Mouse (Mus musculus) limb, embryonic 14.5 days (tissue): Measurements from ENCODE around the gene Elfn1. TPM values are rescaled to one million over a fixed set of nuclear protein-coding genes. Genes with fewer than 3 reads are reported as not detected.

ENCODE experiments used
- ATAC-seq: fragments of 200-750 bp; cut with Nextera tagmentation; 2 replicates; pipeline ENCODE4 v1.8.0; 2017; ENCODE audit warnings: low read depth, moderate number of reproducible peaks, moderate TSS enrichment; ENCODE audit not compliant: low FRiP score
- DNase-seq: peaks from one replicate; pipeline ENCODE4 v3.0.0-alpha.2; 2015; ENCODE audit warnings: low spot score
- H3K27ac ChIP-seq: fragments of 300-500 bp; sonication (generic); replicated peaks from 2 replicates; pipeline ENCODE4 v1.5.1; 2014; ENCODE audit warnings: low read depth, mild to moderate bottlenecking, low read length, moderate library complexity, mixed read lengths
- H3K27me3 ChIP-seq: fragments of 300-500 bp; sonication (generic); 2 replicates; pipeline ENCODE4 v1.6.1; 2014; ENCODE audit warnings: low read length, mixed read lengths; ENCODE audit not compliant: control insufficient read depth, insufficient read depth
- H3K36me3 ChIP-seq: fragments of 300-500 bp; sonication (generic); 2 replicates; pipeline ENCODE4 v1.6.1; 2014; ENCODE audit warnings: mild to moderate bottlenecking, low read length, moderate library complexity, mixed read lengths; ENCODE audit not compliant: control insufficient read depth, insufficient read depth
- H3K4me1 ChIP-seq: fragments of 300-500 bp; sonication (generic); 2 replicates; pipeline ENCODE4 v1.6.1; 2014; ENCODE audit warnings: antibody characterized with exemption, low read length, mixed read lengths; ENCODE audit not compliant: control insufficient read depth, insufficient read depth
- H3K4me2 ChIP-seq: fragments of 300-500 bp; sonication (generic); replicated peaks from 2 replicates; pipeline ENCODE4 v1.6.1; 2014; ENCODE audit warnings: low read depth, mild to moderate bottlenecking, low read length, moderate library complexity; ENCODE audit not compliant: severe bottlenecking
- H3K4me3 ChIP-seq: fragments of 300-500 bp; sonication (generic); replicated peaks from 2 replicates; pipeline ENCODE4 v1.5.1; 2014; ENCODE audit warnings: low read length
- H3K9ac ChIP-seq: fragments of 300-500 bp; sonication (generic); 2 replicates; pipeline ENCODE4 v1.6.1; 2014; ENCODE audit warnings: mild to moderate bottlenecking, low read depth, low read length, moderate library complexity; ENCODE audit not compliant: severe bottlenecking
- H3K9me3 ChIP-seq: fragments of 300-500 bp; sonication (generic); 2 replicates; pipeline ENCODE4 v1.6.1; 2016; ENCODE audit warnings: low read length; ENCODE audit not compliant: control insufficient read depth
- POLR2A ChIP-seq: fragments of 200-500 bp; IDR thresholded peaks from 2 replicates; pipeline ENCODE4 v1.8.0; 2012; ENCODE audit warnings: inconsistent platforms, mild to moderate bottlenecking, moderate library complexity, borderline replicate concordance; ENCODE audit not compliant: insufficient read depth, insufficient read length; ENCODE audit errors: extremely low read depth
- WGBS: fragments of 180-500 bp; shearing (Covaris S2); extraction: QIAGEN DNeasy Blood & Tissue Kit; methylation state at CpG from one replicate; pipeline ENCODE4 v1.1.7; 2014; 5-methylcytosine and 5-hydroxymethylcytosine counted together
- polyA plus RNA-seq, 2 experiments: library from polyadenylated mRNA; depleted of rRNA in 1 of 2; stranded (reverse) in 1 of 2; unstranded in 1 of 2; fragments of >200 nt; fragmentation: Nextera tagmentation in 1 of 2; extraction: Ambion mirVana in 1 of 2; gene quantifications; 2 replicates each; pipeline versions ENCODE4 v1.2.1 to v1.2.3; 2012 to 2014

Elfn1 gene
- polyA plus RNA-seq, 2 experiments = 0.92 to 3.7 TPM

- 63% methylated on average over 12 of the region's 12 CpGs for WGBS
- no peaks in the 10 kb centered on the region for H3K9me3 ChIP-seq
- 0 out of 2 replicates have a peak, but pooled peaks cover 4% of the 10 kb centered on the region for H3K27me3 ChIP-seq
- peak; percentile 6 for DNase-seq
- no peak for TF ChIP-seq POLR2A
- H3K4me3 ChIP-seq = no peak overlapping the region
- H3K4me1 ChIP-seq = no peaks in the 10 kb centered on the region
- no peaks in the 10 kb centered on the region for H3K36me3 ChIP-seq
- no peak overlapping the region for H3K9ac ChIP-seq
- no peak for ATAC-seq
- H3K27ac ChIP-seq = no peak overlapping the region
- H3K4me2 ChIP-seq = no peak overlapping the region
These were observed 62.5 kb downstream of the Elfn1 start for GRCm38 (mm10) chr5:139970186-139970631.

- Histone ChIP-seq H3K36me3 (no peaks in the 10 kb centered on the region), H3K27ac (no peak overlapping the region), H3K4me1 (no peaks in the 10 kb centered on the region), H3K27me3 (0 out of 2 replicates have a peak, but pooled peaks cover 4% of the 10 kb centered on the region), H3K9ac (no peak overlapping the region), H3K9me3 (no peaks in the 10 kb centered on the region), H3K4me2 (no peak overlapping the region), H3K4me3 (no peak overlapping the region)
- ATAC-seq = no peak
- no peak for DNase-seq
- 76% methylated on average over 4 of the region's 4 CpGs for WGBS
- TF ChIP-seq POLR2A = no peak
These were observed 68.8 kb downstream of the Elfn1 start for GRCm38 (mm10) chr5:139976584-139976983.

- no peaks in the 10 kb centered on the region for H3K9me3 ChIP-seq
- no peak overlapping the region for H3K4me2 ChIP-seq
- 0 out of 2 replicates have a peak, but pooled peaks cover 4% of the 10 kb centered on the region for H3K27me3 ChIP-seq
- H3K27ac ChIP-seq = no peak overlapping the region
- DNase-seq = no peak
- H3K36me3 ChIP-seq = no peaks in the 10 kb centered on the region
- ATAC-seq = no peak
- WGBS = 25% methylated on average over 8 of the region's 8 CpGs
- H3K9ac ChIP-seq = no peak overlapping the region
- H3K4me3 ChIP-seq = no peak overlapping the region
- no peaks in the 10 kb centered on the region for H3K4me1 ChIP-seq
- no peak for TF ChIP-seq POLR2A
These were observed 69.7 kb downstream of the Elfn1 start for GRCm38 (mm10) chr5:139977476-139977875.

- Histone ChIP-seq H3K9ac (no peak overlapping the region), H3K27ac (no peak overlapping the region), H3K4me1 (no peaks in the 10 kb centered on the region), H3K4me3 (no peak overlapping the region), H3K36me3 (no peaks in the 10 kb centered on the region), H3K4me2 (no peak overlapping the region), H3K9me3 (no peaks in the 10 kb centered on the region), H3K27me3 (no peaks in the 10 kb centered on the region)
- 4% methylated on average over 13 of the region's 13 CpGs for WGBS
- peak; percentile 30 for DNase-seq
- no peak for TF ChIP-seq POLR2A
- ATAC-seq = no peak
These were observed 71.0 kb downstream of the Elfn1 start for GRCm38 (mm10) chr5:139978525-139979276.

- WGBS = 73% methylated on average over 9 of the region's 9 CpGs
These were observed 71.6 kb downstream of the Elfn1 start for GRCm38 (mm10) chr5:139979371-139979770.

More at GRCm38 (mm10) chr5:139979371-139979770, 71.6 kb downstream of the Elfn1 start:
- Histone ChIP-seq H3K27me3 (no peaks in the 10 kb centered on the region), H3K36me3 (no peaks in the 10 kb centered on the region), H3K9me3 (no peaks in the 10 kb centered on the region), H3K4me2 (no peak overlapping the region), H3K4me1 (no peaks in the 10 kb centered on the region), H3K9ac (no peak overlapping the region), H3K4me3 (no peak overlapping the region), H3K27ac (no peak overlapping the region)
- DNase-seq = no peak
- TF ChIP-seq POLR2A = no peak
- no peak for ATAC-seq
